Mouse (Mus musculus): Measurements from ENCODE around the gene Adcy7.

The Adcy7 gene

GRCm38 (mm10) chr8:88301589-88302437 lies 29.6 kb downstream of the Adcy7 start:
- no peak for DNase-seq

DNA sequence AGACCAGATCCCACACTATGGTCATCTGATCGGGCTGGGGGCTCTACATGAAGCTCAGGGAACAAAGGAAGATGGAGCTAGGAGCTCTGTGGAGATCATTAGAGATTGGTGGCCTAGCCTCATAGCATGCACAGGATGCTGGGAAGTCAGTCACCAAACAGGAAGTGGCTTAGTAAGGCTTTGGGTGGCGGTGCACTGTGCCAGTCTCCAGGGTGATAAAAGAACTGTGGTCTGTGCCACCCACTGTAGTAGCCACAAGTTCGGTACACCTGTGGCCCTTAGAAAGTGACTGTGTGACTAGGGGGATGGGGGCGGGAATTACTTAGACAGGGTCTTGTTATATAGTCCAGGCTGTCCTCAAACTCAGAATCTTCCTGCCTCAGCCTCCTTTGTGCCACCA lies 33.6 kb downstream of the Adcy7 start:
- no peak for DNase-seq

DNA sequence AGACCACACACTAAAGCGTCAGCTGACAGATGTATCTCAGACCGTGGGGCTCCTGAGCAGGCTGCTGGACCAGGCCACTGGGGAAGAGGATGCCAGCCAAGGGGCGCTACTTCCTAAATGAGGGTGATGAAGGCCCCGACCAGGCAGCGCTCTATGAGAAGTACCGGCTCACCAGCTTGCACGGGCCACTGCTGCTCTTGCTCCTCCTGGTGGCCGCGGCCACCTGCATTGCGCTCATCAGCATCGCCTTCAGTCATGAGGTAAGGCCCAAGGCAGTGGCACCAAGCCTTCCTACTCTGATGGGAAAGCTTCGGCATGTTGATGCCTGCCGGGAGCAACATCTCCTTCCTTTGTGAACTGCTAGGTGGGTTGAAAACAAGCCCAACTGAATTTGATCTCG lies 34.3 kb downstream of the Adcy7 start:
- DNase-seq = peak in 1 of 2 experiments; percentile 48

- no peak for DNase-seq
These were observed 35.5 kb downstream of the Adcy7 start for GRCm38 (mm10) chr8:88307736-88308135.

DNA sequence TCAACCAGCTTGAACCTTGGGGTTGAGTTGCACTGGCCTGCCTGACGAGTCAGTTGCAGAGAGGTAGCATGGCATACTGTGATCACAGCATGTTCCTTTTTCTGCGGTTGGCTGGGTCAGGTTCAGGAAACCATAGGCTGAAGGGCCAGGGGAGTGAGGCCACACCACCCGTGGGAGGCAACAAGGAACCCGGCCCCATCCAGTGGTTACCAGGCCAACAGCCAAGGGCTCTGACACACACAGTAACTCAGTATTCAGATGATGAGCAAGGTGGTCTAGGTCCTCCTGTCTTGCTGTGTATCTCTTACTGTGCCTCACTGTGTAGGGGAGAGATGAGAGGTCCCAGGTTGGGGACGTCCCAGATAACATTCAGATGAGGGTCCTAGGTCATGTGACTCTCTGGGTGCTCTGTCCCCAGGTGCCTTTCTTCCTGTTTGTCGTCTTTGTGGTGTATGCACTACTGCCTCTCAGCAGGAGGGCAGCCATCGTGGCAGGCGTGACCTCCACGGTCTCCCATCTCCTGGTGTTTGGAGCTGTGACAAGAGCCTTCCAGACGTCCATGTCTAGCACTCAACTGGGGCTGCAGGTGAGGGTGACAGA lies 37.2 kb downstream of the Adcy7 start:
- no peak for DNase-seq

DNA sequence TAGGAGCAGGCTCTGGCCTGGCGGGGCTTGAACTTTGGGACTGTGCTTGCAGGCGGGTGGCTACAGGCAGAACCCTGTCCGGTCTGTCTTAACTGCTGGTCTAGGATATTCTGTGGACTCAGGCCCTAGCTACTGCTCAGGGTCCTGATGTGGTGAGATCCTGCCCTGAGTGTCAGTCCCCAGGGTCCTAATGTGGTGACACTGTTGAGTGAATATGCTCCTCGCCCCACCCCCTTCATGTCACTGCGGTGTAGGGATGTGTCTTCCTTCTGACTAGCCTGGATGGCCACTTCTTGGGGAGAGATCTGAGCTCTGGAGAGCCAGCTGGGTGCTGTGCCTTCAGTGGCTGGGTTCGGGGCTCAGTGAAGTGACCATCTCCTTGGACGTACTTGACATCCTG lies 37.7 kb downstream of the Adcy7 start:
- DNase-seq = no peak

GRCm38 (mm10) chr8:88310286-88310685 lies 38.1 kb downstream of the Adcy7 start:
- no peak for DNase-seq

DNA sequence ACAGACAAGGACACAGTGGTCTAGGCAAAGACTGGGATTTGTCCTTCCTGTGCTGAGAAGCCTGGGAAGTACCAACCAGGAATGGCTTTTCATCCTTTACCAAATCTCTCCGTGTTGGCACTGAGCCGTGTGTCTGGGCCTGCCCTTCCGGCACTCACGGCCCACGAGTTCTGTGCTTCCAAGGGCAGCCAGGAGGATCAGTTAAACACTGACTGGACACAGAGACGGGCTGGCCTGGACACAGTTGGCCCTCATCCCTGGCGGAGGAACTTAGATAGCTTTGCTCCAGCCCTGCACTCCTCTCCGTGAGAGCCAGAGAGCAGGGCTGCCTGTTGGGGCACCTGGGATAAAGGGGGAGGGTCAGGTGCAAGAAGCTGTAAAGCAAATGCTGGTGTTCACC lies 40.8 kb downstream of the Adcy7 start:
- DNase-seq = peak; percentile 24 to 61

- DNase-seq = no peak
These were observed 41.8 kb downstream of the Adcy7 start for GRCm38 (mm10) chr8:88313991-88314390.

DNA sequence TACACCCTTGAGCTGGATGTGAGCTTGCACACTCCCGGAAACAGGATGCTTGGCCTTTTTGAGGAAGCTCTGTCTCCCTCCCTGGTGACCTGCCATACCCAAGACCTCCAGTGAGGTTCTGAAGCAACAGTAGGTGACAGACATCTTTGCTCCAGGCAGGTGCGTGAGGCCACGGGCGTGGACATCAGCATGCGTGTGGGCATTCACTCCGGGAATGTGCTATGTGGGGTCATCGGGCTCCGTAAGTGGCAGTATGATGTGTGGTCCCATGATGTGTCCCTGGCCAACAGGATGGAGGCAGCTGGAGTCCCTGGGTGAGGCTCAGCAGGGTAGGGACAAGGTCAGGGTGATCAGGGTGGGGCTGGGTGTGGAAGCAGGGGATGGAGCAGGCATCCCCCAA lies 43.1 kb downstream of the Adcy7 start:
- no peak for DNase-seq

DNA sequence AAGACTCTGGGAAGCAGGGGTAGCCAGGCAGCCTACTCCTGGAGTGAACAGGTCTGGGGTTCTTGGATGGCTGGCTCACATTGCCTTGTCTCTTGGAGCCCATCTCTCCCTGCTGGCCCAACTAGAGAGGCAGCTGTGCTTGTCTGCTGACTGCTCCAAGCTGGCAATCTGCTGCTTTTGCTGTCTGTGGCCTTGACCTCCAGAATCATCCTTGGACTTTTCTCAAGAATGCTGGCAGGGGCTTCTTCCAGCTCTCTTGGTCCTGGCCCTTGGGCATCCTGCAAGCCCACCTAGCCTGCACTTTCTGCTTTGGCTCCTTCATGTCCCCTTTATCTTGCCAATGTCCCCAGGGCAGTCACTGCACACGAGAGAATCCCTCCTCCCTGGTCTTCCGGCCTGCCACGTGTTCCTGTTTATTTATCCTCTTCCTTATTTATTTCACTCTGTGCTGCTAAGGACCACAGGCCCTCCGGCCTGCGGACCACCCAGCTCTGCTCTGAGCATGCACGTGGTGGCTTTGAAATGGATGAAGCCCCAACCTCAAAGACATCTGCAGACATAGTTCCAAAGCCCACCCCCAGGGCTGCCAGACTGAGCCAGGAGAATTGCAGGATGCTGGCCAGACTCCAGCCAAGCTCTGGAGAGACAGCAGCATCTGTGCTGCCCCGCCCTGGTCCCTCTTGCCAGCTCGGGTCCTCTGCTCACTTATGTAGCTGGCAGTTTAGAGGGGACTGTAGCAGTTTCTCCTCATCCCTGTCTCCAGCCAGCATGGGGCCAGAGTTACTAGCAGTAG lies 44.1 kb downstream of the Adcy7 start:
- peak; percentile 36 to 73 for DNase-seq

GRCm38 (mm10) chr8:88317341-88317740 lies 45.1 kb downstream of the Adcy7 start:
- DNase-seq = no peak

DNA sequence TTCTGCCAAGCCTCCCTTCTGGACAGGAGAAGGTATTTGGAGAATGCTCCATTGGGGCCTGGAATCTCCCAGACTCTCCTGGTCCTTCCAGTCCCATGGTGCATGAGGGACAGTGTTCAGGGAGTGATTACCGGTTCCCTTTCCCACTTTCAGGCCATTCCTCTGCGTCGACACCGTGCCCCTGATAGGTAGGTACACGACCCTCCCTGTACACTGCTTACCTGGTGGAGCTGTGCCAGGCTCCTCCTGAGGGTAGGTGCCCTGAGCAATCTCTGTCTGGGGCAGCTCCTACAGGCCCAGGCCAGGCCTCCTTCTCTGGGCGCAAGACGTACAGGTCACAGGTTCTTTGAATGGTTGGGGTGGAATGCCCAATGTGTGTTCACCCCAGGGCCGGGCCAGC lies 45.9 kb downstream of the Adcy7 start:
- no peak for DNase-seq

DNA sequence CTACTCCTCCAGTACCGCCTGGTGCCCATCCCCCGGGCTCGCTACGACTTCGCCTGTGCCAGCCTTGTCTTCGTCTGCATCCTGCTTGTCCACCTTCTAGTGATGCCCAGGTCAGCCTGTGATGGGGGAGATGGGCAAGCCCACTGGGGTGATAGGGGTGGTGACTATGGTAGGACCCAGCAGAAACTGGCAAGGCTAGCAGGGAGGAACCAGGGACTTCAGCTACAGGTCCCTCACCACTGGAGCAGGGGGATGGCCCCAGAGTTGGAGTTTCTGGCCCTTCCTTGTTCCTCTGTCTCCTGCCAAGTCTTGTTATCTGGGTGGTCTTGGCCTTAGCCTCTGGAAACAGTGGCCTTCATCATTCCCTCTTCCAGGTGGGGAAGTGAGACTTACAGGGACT lies 47.9 kb downstream of the Adcy7 start:
- no peak for DNase-seq

GRCm38 (mm10) chr8:88321387-88321786 lies 49.2 kb downstream of the Adcy7 start:
- DNase-seq = no peak

- DNase-seq = no peak
These were observed 51.3 kb downstream of the Adcy7 start for GRCm38 (mm10) chr8:88323523-88323922.

GRCm38 (mm10) chr8:88324760-88325159 lies 52.6 kb downstream of the Adcy7 start:
- DNase-seq = no peak

- DNase-seq = no peak
These were observed 53.0 kb downstream of the Adcy7 start for GRCm38 (mm10) chr8:88325251-88325650.

DNA sequence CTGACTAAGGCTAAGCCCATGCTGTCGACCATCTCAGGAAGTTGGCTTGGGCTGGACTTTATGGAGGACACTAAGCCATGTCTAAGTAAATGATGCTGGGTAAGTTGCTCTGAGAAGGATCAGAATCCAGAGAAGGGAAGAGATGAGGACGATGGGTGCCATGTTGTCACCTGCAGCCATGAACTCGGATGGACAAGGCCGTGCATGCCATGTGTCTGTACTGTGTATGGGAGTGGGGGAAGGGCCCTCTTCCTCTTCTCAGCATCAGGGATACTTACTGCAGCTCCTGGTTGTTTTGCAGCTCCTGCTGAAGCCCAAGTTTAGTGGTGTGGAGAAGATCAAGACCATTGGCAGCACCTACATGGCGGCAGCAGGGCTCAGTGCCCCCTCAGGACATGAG lies 53.6 kb downstream of the Adcy7 start:
- DNase-seq = no peak

DNA sequence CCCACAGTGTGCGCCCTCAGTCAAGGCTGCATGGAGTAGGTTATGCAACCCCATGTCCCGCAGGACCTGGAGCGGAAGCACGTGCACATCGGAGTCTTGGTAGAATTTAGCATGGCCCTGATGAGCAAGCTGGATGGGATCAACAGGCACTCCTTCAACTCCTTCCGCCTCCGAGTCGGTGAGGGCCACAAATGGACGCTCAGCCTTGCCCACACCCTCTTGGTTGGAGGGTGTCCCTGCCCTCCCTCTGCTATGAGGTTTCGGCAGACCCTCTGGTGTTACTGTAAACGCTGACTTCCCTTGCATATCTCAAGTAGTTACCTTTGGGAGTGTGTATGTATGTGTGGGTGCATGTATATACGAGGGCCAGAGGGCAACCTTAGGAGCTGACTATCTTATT lies 54.1 kb downstream of the Adcy7 start:
- DNase-seq = no peak

- no peak for DNase-seq
These were observed 56.5 kb downstream of the Adcy7 start for GRCm38 (mm10) chr8:88328689-88329088.

DNA sequence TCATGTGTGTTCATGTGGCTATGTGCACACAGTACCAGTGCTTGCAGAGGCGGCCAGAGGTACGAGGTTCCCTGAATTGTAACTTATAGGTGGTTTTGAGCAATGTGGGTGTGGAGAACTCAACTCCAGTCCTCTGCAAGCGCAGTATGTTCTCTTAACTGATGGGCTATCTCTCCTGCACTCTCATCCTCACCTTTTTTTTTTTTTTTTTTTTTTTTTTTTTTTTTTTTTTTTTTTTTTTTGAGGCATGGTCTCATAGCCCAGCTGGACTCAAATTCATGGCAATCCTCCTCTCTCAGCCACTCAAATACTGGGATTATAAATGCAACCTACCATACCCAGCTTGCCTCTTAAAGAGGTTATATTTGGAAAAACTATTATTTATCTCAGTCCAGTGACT lies 58.6 kb downstream of the Adcy7 start:
- DNase-seq = no peak

DNA sequence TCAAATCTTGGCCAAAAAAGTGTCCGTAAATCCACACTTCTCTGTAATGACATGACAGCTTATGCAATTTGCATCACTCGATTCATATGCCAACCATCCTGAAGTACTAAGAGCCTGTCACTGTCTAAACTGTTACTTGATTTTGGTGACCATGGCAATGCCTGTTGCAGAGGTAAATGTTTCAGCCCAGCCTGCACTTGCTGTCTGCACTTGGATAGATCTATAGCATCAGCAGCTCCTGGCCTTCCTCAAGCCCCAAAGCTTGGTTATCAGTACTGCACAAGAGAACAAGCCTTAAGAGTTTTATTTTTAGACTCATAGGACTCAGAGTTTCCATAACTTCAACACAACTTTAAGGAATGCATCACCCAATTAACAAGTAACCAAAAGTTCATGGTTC lies 62.2 kb downstream of the Adcy7 start:
- DNase-seq = no peak

- no peak for DNase-seq
These were observed 62.8 kb downstream of the Adcy7 start for GRCm38 (mm10) chr8:88334975-88335374.

Measured in kidney, postnatal 36 days (tissue).